Mouse (Mus musculus): ENCODE data around the gene Tmem121b. TPM values are rescaled to one million over a fixed set of nuclear protein-coding genes. Genes with fewer than 3 reads are reported as not detected.

Tmem121b gene
- polyA plus RNA-seq, 1 experiment from 2014 or later = 0.17 TPM

DNA sequence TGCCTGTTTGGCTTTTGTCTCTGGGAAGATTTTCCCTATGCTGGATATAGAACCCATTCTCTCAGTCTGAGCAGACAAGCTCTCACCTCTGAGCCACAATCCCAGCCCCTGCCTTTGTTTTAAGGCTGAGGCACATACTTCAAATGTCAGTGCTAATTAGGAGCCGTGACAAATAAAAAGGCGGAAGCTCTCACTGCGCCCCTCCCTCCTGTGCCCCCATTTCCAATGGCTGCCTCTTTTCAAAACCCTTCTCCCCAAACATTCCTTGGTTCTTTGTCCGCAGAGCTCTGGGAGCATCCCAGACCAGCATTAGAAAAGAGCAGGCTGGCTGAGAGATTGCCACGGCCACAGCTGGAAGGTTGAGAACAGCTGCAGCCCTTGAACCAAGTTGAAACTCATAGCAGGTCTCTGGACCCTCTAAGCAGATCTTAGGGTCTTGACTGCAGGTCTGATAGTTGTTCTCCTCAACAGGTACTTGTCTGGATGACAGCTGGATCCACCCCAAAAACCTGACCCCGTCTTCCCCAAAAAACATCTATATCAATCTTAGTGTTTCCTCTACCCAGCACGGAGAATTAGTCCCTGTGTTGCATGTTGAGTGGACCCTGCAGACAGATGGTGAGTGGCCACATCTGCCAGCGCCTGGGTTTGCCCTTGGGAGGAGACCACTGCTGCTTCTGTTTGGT, 21.0 kb downstream of the Tmem121b start:
- Histone ChIP-seq H3K27me3 (no peaks in the 10 kb centered on the region), H3K27ac (no peak overlapping the region), H3K4me3 (no peak overlapping the region), H3K36me3 (no peaks in the 10 kb centered on the region), H3K4me1 (peaks cover 14% of the 10 kb centered on the region), H3K9me3 (no peaks in the 10 kb centered on the region), H3K9ac (no peak overlapping the region), H3K4me2 (no peak overlapping the region)
- ATAC-seq (ENCODE audit: borderline replicate concordance, extremely low read depth, low FRiP score, low TSS enrichment) = no peak
- 43% methylated on average over 8 of the region's 8 CpGs for WGBS

DNA sequence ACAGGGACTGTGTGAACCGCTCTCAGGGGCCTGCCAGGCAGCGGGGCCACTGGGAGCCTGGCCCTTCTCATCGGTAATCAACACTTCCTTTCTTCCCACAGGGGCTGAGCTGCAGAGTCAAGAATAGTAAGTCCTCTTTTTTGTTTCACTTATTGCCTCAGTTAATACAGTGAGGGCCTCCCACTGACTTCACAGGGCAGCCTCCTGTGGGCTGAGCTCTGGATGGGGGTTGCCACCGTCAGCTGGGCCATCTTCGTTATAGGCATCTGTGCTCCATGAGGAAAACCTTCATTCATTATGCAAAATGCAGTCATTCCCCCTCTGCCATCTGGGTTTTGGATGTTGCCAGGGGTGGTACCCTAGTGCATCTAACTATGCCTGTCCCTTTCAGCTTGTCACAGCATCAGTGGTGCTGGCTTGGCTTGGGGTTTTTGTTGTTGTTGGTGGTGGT, 21.6 kb downstream of the Tmem121b start:
- Histone ChIP-seq H3K27me3 (no peaks in the 10 kb centered on the region), H3K4me3 (no peak overlapping the region), H3K4me1 (peaks cover 14% of the 10 kb centered on the region), H3K4me2 (no peak overlapping the region), H3K9ac (no peak overlapping the region), H3K9me3 (no peaks in the 10 kb centered on the region), H3K36me3 (no peaks in the 10 kb centered on the region), H3K27ac (no peak overlapping the region)
- WGBS = 34% methylated on average over 5 of the region's 5 CpGs
- ATAC-seq (ENCODE audit: borderline replicate concordance, extremely low read depth, low FRiP score, low TSS enrichment) = no peak

DNA sequence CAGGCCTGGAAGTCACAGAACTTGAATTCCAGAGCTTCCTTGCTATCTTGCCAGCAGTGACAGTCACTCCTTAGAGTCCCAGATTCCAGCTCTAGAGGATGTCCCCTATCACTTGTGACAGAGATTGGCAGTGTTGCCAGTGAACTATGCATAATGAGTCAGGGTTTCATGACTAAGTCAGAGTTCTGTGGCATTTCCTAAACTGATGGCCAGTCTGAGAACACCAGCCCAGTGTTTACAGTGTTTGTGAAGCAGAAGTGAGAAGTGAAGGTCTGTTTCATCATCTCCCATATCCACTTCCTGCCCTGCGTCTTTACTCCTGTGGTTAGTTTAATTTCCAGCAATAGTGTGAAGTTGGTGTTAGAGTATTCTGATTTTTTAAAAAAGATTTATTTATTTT, 22.9 kb downstream of the Tmem121b start:
- Histone ChIP-seq H3K27ac (no peak overlapping the region), H3K9ac (no peak overlapping the region), H3K9me3 (no peaks in the 10 kb centered on the region), H3K27me3 (no peaks in the 10 kb centered on the region), H3K4me3 (no peak overlapping the region), H3K36me3 (no peaks in the 10 kb centered on the region), H3K4me2 (no peak overlapping the region), H3K4me1 (peaks cover 14% of the 10 kb centered on the region)
- WGBS = 41% methylated on average over 1 of the region's 1 CpGs
- no peak for ATAC-seq (ENCODE audit: borderline replicate concordance, extremely low read depth, low FRiP score, low TSS enrichment)

DNA sequence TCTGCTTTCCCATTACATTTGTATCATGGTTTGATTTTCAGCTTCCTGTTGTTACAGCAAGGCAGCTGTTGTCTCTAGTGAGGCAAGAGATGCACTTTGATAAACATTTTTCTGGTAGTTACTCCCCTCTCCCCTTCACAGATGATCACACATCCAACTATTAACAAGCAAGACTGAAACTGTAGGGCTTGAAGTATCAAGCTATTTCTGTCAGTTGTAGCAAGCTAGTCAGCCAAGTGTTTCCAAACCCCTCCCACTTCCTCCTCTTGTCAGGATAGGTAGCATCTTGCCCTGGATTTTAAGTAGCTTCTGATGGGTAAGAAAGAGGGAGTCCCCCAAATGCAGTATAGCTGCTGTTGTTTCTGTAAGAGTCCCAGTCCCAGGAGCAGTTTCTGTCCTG, 23.8 kb downstream of the Tmem121b start:
- Histone ChIP-seq H3K9ac (no peak overlapping the region), H3K4me1 (peaks cover 13% of the 10 kb centered on the region), H3K4me2 (no peak overlapping the region), H3K36me3 (no peaks in the 10 kb centered on the region), H3K27me3 (peaks cover under 1% of the 10 kb centered on the region; the same call in 1 of the 2 replicates), H3K4me3 (no peak overlapping the region), H3K9me3 (no peaks in the 10 kb centered on the region), H3K27ac (no peak overlapping the region)
- ATAC-seq (ENCODE audit: borderline replicate concordance, extremely low read depth, low FRiP score, low TSS enrichment) = no peak

DNA sequence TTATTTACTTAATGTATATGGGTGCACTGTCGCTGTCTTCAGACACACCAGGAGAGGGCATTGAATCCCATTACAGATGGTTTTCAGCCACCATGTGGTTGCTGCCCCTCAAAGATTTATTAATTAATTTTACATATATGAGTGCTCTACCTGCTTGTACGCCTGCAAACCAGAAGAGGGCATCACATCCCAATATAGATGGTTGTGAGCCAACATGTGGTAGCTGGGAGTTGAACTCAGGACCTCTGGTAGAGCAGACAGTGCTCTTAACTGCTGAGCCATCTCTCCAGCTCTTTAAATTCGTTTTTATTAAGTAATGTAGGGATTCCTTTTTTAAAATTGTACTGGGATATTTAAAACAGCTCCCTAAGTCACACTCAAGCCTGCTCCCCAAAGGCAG, 24.3 kb downstream of the Tmem121b start:
- no peak overlapping the region for H3K4me2 ChIP-seq
- H3K9ac ChIP-seq = no peak overlapping the region
- no peaks in the 10 kb centered on the region for H3K36me3 ChIP-seq
- H3K4me1 ChIP-seq = peaks cover 16% of the 10 kb centered on the region
- H3K27ac ChIP-seq = no peak overlapping the region
- no peak for ATAC-seq (ENCODE audit: borderline replicate concordance, extremely low read depth, low FRiP score, low TSS enrichment)
- H3K27me3 ChIP-seq = peaks cover 6% of the 10 kb centered on the region; the same call in 1 of the 2 replicates
- 60% methylated on average over 3 of the region's 3 CpGs for WGBS
- H3K4me3 ChIP-seq = no peak overlapping the region
- no peaks in the 10 kb centered on the region for H3K9me3 ChIP-seq

DNA sequence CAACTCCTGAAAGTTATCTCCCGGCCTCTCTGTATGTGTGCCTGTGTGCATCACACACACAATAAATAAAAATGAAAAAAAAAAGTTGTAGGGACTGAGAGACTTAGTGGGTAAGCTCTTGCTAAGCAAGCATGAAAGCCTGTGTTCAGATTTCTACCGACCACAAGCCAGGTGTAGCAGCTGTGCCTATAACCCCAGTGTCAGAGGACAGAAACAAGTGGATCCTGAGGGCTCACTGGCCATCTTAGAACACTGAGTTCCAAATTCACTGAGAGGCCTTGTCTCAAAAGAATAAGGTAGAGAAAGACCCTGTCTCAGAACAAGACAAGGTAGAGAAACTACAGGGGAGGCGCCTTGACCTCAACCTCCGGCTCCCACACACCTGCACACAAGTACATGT, 25.3 kb downstream of the Tmem121b start:
- Histone ChIP-seq H3K4me2 (no peak overlapping the region), H3K27ac (no peak overlapping the region), H3K9ac (no peak overlapping the region), H3K27me3 (peaks cover 14% of the 10 kb centered on the region; the same call in 1 of the 2 replicates), H3K36me3 (no peaks in the 10 kb centered on the region), H3K4me1 (peaks cover 20% of the 10 kb centered on the region), H3K4me3 (no peak overlapping the region), H3K9me3 (no peaks in the 10 kb centered on the region)
- ATAC-seq (ENCODE audit: borderline replicate concordance, extremely low read depth, low FRiP score, low TSS enrichment) = no peak
- 85% methylated on average over 4 of the region's 4 CpGs for WGBS

DNA sequence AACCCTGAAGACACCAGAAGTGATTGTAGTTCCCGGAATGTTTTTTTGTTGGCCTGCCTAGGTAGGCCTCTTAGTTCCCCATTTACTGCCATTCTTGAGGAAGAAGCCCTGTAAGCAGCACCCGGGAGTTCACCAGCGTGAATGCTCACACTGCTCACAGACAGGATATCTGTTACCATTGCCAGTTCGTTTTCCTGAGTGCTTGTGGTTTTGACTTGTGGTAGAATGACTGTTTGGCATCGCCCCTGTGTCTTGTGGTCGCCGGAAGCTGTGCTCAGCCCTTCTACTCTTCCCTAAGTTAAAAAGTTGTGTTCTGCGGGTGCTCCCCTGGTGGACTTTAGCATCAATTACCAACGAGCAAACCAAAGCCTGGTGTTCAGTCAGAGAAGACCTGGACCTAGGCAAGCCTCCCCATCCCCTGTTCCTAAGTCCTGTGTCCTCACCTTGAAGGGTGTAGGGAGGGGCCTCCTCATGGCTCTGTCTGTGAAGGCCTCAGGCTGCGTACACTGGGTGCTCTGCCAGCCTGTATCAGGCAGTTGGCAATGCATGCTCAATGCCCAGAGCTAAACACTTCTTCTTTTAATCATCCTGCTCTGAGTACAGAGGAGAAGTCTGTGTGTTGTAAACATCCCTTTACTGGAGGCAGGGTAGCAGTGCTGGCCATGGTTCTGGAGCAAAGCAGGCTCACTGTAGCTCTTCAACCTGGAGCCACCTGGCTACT, 26.8 kb downstream of the Tmem121b start:
- H3K4me1 ChIP-seq = peaks cover 19% of the 10 kb centered on the region
- no peak overlapping the region for H3K9ac ChIP-seq
- H3K9me3 ChIP-seq = no peaks in the 10 kb centered on the region
- H3K4me3 ChIP-seq = no peak overlapping the region
- no peak for ATAC-seq (ENCODE audit: borderline replicate concordance, extremely low read depth, low FRiP score, low TSS enrichment)
- WGBS = 72% methylated on average over 10 of the region's 10 CpGs
- H3K27ac ChIP-seq = no peak overlapping the region
- H3K4me2 ChIP-seq = no peak overlapping the region
- peaks cover 23% of the 10 kb centered on the region for H3K27me3 ChIP-seq
- H3K36me3 ChIP-seq = no peaks in the 10 kb centered on the region

DNA sequence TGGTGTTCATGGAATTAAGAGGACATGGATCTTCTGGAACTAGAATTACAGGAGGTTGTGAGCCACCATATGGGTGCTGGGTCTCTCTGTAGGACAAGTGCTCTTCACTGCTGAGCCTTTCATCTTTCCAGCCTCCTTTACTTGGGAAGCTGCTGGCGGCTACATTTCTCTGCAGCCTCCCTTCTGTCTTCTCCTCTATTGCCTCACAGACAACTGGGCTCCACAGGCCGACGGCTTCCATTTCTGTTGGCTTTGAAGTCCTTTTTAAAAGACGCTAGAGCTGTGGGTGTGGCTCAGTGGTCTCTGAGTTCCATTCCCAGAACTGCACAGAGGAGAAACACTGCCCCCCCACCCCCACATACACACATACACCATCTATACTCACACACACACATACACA, 28.2 kb downstream of the Tmem121b start:
- peaks cover 31% of the 10 kb centered on the region for H3K27me3 ChIP-seq
- 42% methylated on average over 4 of the region's 4 CpGs for WGBS
- H3K4me2 ChIP-seq = no peak overlapping the region
- H3K9ac ChIP-seq = no peak overlapping the region
- H3K36me3 ChIP-seq = no peaks in the 10 kb centered on the region
- no peak overlapping the region for H3K4me3 ChIP-seq
- H3K9me3 ChIP-seq = no peaks in the 10 kb centered on the region
- H3K4me1 ChIP-seq = peaks cover 19% of the 10 kb centered on the region
- no peak overlapping the region for H3K27ac ChIP-seq
- no peak for ATAC-seq (ENCODE audit: borderline replicate concordance, extremely low read depth, low FRiP score, low TSS enrichment)

DNA sequence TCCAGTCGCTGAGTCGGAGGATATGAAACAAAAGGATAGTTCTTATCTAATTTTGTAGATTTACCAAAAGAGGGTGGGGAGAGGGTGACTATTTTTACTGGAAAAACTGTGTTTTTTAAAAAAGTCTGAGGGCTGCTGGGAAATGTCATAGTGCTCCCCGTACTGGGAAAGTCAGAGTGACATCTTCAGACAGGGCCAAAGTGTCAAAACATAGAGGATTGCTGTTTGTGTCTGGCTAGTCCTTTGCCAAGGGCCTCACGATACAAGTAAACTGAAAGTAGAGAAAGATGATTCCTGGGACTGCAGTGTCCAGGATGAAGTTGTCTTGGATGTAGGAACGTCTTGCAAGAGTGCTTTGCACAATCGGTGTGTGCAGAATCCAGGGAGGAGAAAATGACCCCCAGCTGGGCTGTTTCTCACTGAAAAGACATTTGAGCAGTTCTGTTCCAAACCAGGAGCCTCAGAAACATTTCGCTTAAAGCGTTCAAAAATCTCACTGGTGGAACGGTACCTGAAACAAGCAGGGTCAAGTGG, 29.1 kb downstream of the Tmem121b start:
- no peaks in the 10 kb centered on the region for H3K36me3 ChIP-seq
- no peak for ATAC-seq (ENCODE audit: borderline replicate concordance, extremely low read depth, low FRiP score, low TSS enrichment)
- H3K27ac ChIP-seq = no peak overlapping the region
- no peaks in the 10 kb centered on the region for H3K9me3 ChIP-seq
- peak overlapping the region; percentile 91 for H3K4me2 ChIP-seq
- peak overlapping the region; percentile 66 for H3K4me3 ChIP-seq
- peaks cover 31% of the 10 kb centered on the region for H3K27me3 ChIP-seq
- peaks cover 19% of the 10 kb centered on the region for H3K4me1 ChIP-seq
- 41% methylated on average over 9 of the region's 9 CpGs for WGBS
- H3K9ac ChIP-seq = no peak overlapping the region

DNA sequence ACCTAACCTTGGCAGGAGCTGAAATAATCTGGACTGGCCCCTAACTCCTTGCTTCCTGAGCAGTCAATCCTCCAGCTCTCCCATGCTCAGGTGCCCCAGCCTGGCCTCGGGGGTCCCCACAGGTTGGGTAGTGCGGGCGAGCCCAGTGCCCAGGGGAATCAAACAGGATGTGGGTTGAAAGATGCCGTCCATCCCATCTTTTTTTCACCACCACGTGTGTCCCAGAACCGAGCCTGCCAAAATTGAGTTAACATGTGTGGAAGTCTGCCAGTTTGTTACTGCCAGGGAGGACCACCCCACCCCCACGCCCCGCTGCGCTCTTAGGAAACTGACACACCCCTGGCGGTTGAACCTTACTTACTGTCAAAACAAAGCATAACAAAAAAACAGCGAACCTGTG, 29.7 kb downstream of the Tmem121b start:
- no peaks in the 10 kb centered on the region for H3K9me3 ChIP-seq
- H3K36me3 ChIP-seq = no peaks in the 10 kb centered on the region
- H3K4me2 ChIP-seq = peak overlapping the region; percentile 91
- WGBS = 3% methylated on average over 11 of the region's 11 CpGs
- 0 out of 2 replicates have a peak, but pooled peaks have one; percentile 8 for ATAC-seq (ENCODE audit: borderline replicate concordance, extremely low read depth, low FRiP score, low TSS enrichment)
- peak overlapping the region; percentile 56 for H3K9ac ChIP-seq
- no peak overlapping the region for H3K27ac ChIP-seq
- peaks cover 19% of the 10 kb centered on the region for H3K4me1 ChIP-seq
- peak overlapping the region; percentile 66 for H3K4me3 ChIP-seq
- peaks cover 31% of the 10 kb centered on the region for H3K27me3 ChIP-seq

DNA sequence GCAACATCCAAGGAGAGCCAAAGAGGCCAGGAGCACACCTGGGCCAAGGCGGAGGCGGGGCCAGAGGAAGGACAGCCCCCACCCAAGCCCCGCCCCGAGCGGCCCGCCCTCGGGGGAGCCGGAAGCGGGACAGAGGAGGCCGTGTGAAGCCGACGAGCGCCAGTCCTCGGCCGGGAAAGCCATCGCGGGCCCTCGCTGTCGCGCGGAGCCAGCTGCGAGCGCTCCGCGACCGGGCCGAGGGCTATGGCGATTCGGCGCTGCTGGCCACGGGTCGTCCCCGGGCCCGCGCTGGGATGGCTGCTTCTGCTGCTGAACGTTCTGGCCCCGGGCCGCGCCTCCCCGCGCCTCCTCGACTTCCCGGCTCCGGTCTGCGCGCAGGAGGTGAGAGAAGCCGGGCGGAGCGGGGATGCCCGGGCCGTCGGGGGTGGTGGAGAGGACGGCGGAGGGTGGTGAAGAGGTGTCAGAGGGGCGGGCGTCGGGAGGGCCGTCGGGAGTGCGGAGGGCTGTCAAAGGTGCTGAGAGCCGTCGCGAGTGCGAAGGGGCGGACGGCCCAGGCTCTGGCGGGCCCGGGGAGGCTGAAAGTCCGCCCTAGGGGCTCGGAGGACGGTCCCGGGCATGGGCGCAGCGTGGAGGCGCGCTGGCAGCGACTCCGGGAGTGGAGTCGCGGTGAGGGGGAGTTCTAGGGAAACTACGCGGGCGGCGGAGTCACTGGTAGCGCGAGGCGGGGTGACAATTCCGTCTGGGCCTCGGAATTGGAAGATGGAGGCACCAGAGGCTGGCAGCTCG, 30.3 kb downstream of the Tmem121b start, which contains the start of gene Il17ra:
Gene Il17ra, plus strand, starts transcription at position 162 of the 786 bp plus-strand sequence.
- Histone ChIP-seq H3K27me3 (peaks cover 31% of the 10 kb centered on the region), H3K27ac (peak within 1 kb of the TSS; percentile 24; the same call in 1 of the 2 replicates), H3K36me3 (no peaks in the 10 kb centered on the region), H3K9ac (peak within 1 kb of the TSS; percentile 56), H3K9me3 (no peaks in the 10 kb centered on the region), H3K4me2 (peak within 1 kb of the TSS; percentile 91), H3K4me1 (peaks cover 19% of the 10 kb centered on the region), H3K4me3 (peak within 1 kb of the TSS; percentile 66)
- ATAC-seq (ENCODE audit: borderline replicate concordance, extremely low read depth, low FRiP score, low TSS enrichment) = peak; percentile 90
- under 1% methylated on average over 88 of the region's 90 CpGs for WGBS
